Mouse (Mus musculus) heart, adult 8-10 months (tissue): ENCODE results near the gene Pofut1. TPM values are rescaled to one million over a fixed set of nuclear protein-coding genes. Genes with fewer than 3 reads are reported as not detected.

Experiments used
- DNase-seq: peaks from one replicate; pipeline ENCODE4 v3.0.0; 2022; ENCODE audit warnings: low spot score
- total RNA-seq, 4 experiments: library from RNA; stranded (reverse); gene quantifications; 2 replicates each; pipeline ENCODE4 v1.2.4; 2022

Pofut1 gene
- total RNA-seq, result 10 to 100 TPM; 10.6 to 14.9 (median 13.5) TPM

DNA sequence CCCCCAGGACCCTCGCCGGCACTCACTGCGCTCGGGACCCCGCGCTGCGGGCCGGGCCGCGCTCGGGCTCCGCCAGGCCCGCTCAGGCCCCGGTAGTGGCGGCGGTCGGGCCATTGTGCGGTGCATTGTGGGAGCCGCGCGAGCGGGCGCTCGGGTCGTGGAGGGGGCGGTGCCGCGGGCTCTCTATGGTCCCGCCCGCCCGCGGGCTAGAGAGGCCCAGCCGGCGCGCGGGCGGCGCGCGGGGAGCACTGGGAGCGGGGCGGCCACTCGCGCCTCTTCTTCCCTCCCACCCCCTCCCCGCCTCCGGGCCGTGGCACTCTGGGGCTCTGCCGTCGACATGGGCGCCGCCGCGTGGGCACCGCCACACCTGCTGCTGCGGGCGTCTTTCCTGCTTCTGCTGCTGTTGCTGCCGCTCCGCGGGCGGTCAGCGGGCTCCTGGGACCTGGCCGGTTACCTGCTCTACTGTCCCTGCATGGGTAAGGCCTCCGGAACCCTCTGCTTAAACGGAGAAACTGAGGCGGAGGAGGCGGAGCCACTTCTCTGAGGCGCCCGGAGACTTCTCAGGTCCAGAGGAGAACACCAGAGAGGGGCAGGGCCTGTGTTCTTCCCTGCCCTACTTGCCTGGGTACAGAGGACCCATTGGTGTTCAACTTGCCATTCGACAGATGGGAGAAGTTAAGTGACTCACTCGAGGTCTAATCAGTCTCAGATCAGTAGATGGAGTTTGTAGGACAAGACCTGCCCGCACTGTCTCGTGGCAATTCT, at the start of gene Pofut1, which contains the start of gene Plagl2:
Gene Pofut1 (plus strand): TSS at position 284 of the 765 bp plus-strand sequence.
Gene Plagl2 (minus strand): TSS at position 177 of the 765 bp plus-strand sequence.
- peak; percentile 83 for DNase-seq

- no peak for DNase-seq
These were observed 47.1 kb upstream of the Pofut1 start for GRCm38 (mm10) chr2:153194255-153194654.

GRCm38 (mm10) chr2:153198485-153198884, 42.8 kb upstream of the Pofut1 start:
- DNase-seq, result no peak

- DNase-seq, result no peak
These were observed 42.2 kb upstream of the Pofut1 start for GRCm38 (mm10) chr2:153199114-153199513.

GRCm38 (mm10) chr2:153202766-153203165, 38.6 kb upstream of the Pofut1 start:
- no peak for DNase-seq

GRCm38 (mm10) chr2:153208149-153208548, 33.2 kb upstream of the Pofut1 start:
- no peak for DNase-seq

DNA sequence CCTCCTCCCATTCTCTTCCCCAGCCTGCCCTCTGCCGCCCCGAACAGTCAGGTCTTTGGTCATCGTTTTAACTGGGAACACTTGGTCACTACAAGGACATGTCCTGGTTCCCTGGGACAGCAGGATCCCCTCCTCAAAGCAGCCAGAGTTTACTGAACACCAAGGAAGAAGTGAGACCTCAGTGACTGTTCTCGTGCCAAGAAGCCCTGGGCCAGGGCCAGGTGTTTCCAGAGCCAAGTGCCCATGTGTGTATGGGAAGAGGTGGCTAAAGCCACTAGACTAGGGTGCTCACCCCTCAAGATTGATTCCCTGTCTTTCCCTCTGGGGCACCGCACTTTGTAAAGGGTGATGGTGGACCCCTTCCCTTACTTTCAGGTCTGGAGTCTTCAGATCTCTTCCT, 32.0 kb upstream of the Pofut1 start:
- no peak for DNase-seq

- no peak for DNase-seq
These were observed 29.9 kb upstream of the Pofut1 start for GRCm38 (mm10) chr2:153211451-153211850.

GRCm38 (mm10) chr2:153213351-153213750, 28.0 kb upstream of the Pofut1 start:
- no peak for DNase-seq

- DNase-seq, result no peak
These were observed 26.5 kb upstream of the Pofut1 start for GRCm38 (mm10) chr2:153214771-153215259.

- no peak for DNase-seq
These were observed 25.9 kb upstream of the Pofut1 start for GRCm38 (mm10) chr2:153215421-153215820.

- no peak for DNase-seq
These were observed 23.4 kb upstream of the Pofut1 start for GRCm38 (mm10) chr2:153217826-153218340.

GRCm38 (mm10) chr2:153218516-153218915, 22.8 kb upstream of the Pofut1 start:
- DNase-seq, result no peak

DNA sequence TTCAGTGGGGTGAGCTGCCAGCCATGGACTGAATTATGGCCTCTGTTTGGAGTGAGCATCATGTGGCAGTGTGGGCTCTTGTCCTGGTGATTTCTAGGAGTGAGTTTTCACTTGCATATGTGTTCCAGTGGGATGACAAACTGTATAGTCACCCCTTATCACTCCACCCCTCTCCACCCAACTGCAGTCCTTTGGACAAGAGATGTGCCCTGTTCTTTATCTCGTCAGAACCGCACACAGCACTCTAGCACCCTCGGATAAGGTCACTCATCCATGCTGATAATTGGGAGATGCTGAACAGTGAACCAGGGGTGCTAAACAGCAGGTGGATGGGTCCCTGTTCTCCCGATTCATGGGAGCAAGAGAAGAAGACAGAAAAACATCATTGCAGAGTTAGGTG, 19.7 kb upstream of the Pofut1 start:
- no peak for DNase-seq

DNA sequence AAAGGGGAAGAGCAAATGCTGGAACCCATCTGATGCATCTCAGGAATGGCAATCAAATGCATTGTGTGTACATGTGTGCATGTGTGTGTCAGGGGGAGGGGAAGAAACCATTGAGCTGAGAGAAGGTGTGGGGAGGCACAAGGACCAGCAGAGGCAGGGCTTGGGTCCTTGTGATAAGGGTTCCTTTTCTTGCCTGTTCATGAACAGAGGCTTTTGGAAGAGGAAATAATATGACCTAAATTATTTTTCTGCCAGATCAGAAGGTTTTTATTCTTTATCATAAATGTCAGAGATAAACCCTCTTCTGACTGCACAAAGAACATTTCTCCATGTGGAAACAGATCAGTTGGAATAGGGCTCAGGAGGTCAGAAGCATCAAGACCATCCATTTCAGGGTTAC, 19.2 kb upstream of the Pofut1 start:
- no peak for DNase-seq

- no peak for DNase-seq
These were observed 18.8 kb upstream of the Pofut1 start for GRCm38 (mm10) chr2:153222566-153222965.

DNA sequence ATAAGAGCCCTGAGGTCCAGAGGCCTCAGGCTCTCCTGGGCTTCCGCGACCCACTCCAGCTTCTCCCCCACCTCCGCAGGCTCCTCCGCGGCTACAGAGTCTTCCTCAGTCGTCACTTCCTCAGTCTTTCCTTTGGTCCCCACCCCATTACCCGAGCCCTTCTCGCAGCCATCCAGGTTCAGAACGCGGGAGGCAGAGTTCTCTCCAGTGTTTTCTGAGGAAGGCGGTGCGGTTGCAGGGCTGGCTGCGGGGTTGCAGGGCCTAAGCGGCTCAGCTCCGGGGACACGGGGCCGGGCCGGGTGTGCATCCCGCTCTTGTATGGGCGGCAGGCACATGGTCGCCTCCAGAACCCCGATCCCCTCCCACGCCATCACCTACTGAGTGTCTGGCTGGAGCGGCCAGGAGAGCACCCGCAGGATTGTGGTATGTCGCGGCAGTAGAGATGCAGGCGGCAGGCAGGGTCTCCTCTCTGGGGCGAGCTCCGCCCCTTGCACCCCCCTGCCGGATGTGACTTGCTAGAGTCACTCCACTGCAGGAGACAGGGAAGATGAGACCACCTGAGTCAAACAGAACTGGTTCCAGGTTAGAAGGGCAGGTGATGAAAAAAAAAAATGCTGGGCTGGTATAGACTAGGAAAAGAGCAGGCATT, 16.3 kb upstream of the Pofut1 start, which contains the start of gene Tspyl3:
Gene Tspyl3 (minus strand): TSS at position 496 of the 649 bp plus-strand sequence.
- DNase-seq, result no peak

- DNase-seq, result no peak
These were observed 15.8 kb upstream of the Pofut1 start for GRCm38 (mm10) chr2:153225595-153225953.

DNA sequence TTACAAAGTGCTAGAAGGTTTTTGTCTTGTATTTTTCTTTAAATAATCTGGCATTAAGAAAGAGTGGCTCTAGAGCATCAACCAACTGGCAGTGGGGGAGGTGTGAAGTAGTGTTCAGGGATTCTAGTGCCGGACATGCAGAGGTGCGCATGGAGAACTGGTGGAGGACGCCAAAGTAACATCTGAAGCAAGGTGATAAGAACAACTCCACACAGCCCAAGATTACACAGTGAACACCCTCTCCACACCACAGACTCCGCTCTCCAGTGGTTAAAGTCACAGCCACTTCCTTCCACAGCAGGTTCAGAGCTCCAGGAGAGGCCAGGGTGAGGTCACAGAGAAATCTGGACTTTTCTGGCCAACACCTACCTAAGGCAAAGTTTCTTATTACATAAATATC, 13.4 kb upstream of the Pofut1 start:
- DNase-seq, result no peak

DNA sequence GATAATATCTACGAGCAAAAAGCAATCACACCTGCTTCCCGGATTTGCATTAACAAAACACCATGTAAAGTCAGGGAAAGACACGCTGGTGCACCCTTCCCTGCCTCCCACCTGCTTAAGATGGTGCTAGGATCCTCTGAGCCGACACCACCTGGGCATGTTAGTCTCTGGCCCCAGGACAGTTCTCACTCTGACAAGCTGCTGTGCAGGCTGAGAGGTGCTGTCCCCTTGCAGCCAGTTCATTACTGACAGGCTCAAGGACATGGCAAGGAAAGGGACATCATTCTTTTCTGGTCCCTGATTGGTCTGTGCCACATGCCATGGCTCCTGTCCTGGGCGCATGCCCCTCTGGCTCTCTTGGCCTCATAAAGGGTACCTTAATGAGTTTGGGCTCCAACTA, 12.8 kb upstream of the Pofut1 start:
- DNase-seq, result no peak

DNA sequence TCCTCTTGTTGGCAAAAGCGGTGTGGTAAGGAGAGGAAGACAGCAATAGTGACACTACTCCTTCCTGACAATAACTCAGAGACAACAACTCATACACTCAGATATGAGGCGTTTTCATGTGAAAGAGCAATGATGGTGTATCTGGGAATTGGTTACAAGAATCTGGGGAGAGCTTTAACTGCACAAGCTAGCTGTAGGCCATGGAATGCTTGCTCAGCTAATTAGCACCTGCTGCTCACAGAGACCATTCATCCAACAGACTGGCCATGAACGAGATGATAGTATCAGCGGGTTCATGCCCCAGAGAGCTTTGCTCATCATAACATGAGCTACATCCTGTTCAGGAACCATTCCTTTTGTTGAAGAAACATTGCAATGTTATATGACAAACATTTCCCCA, 4.1 kb upstream of the Pofut1 start:
- no peak for DNase-seq

GRCm38 (mm10) chr2:153237891-153238290, 3.4 kb upstream of the Pofut1 start:
- DNase-seq, result no peak

GRCm38 (mm10) chr2:153238406-153238805, 2.9 kb upstream of the Pofut1 start:
- no peak for DNase-seq
